Mouse (Mus musculus) erythroblast, embryonic 14.5 days (primary cell): ENCODE results near the gene Rraga.

ENCODE experiments used
- GATA1 ChIP-seq: IDR thresholded peaks from 2 replicates; pipeline ENCODE4 v1.6.1; 2012; ENCODE audit warnings: low read length, inconsistent platforms, mixed read lengths
- TAL1 ChIP-seq: IDR thresholded peaks from 3 replicates; pipeline ENCODE4 v1.6.1; 2012; ENCODE audit warnings: low read length, inconsistent platforms, mixed read lengths

DNA sequence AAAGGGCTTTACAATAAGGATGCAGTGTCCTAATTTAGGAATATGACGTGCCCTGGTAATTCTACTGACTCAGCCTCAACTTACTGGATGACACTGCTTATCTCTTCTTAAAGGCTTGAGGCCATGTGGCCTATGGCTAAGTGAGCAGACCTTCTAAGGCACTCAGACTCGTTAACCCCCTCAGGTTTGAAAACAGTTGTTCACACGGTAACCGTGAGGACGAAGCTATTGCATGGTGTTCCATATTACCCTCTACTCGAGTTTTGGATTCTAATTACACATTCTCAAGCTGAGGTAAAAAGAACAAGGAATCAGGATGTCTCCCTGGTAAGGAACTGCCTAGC, 557 bp upstream of the Rraga start:
- no peak for TF ChIP-seq GATA1
- TF ChIP-seq TAL1, result no peak
